13 mouse cellular contexts compared by ENCODE assay signal in genomic region chr15:101147910-101148273, GRCm38 (mm10). TPM values are rescaled to one million over a fixed set of nuclear protein-coding genes. Genes with fewer than 3 reads are reported as not detected.
A peak's percentile ranks its signal among the peaks of the same experiment; 100 is the strongest.
DNase-seq lines count a peak whose midpoint lies in the region; ATAC-seq lines count a peak whose summit lies in the region.
"Had no signal": no experiment of that assay in that cellular context is flagged by ENCODE, and none has a peak within 500 bp of the region (broad histone marks: within the 10 kb centered on the region; RNA-seq: fewer than 3 reads in every experiment).

No protein-coding gene starts in this region.

- 53% methylated on average over 6 of the region's 6 CpGs for WGBS in kidney, embryonic 16.5 days
- WGBS in heart, embryonic 10.5 days, result 8% methylated on average over 6 of the region's 6 CpGs
- WGBS in intestine, embryonic 15.5 days, result 17% methylated on average over 6 of the region's 6 CpGs

- DNase-seq in kidney, adult 8-10 months, result no peak
- DNase-seq in heart, embryonic 10.5 days (ENCODE audit: low spot score), result no peak
- peak; percentile 84 for DNase-seq in lung, postnatal 36 days
- no peak for DNase-seq in B cell, adult 2 months
- DNase-seq in urinary bladder, postnatal 36 days (ENCODE audit: low spot score in 2 of 2), result no peak
- no peak for DNase-seq in gastrocnemius, adult 8-10 months (ENCODE audit: low spot score in 2 of 2)

- H3K27me3 ChIP-seq in kidney, embryonic 16.5 days (ENCODE audit: insufficient read depth, low read length), result no peaks in the 10 kb centered on the region
- H3K27me3 ChIP-seq in heart, embryonic 10.5 days (ENCODE audit: insufficient read depth, poor library complexity, severe bottlenecking), result no peaks in the 10 kb centered on the region
- H3K27me3 ChIP-seq in intestine, embryonic 15.5 days (replicated peaks), result no peaks in the 10 kb centered on the region

- H3K36me3 ChIP-seq in kidney, embryonic 16.5 days (ENCODE audit: insufficient read depth, low read length), result no peaks in the 10 kb centered on the region
- H3K36me3 ChIP-seq in heart, embryonic 10.5 days, result no peaks in the 10 kb centered on the region
- no peaks in the 10 kb centered on the region for H3K36me3 ChIP-seq in intestine, embryonic 15.5 days

- 0 out of 2 replicates have a peak overlapping the region, but pooled peaks have one; percentile 40 for H3K27ac ChIP-seq in kidney, embryonic 16.5 days (ENCODE audit: low read length)
- peak overlapping the region; percentile 78 for H3K27ac ChIP-seq in heart, embryonic 10.5 days
- 0 out of 2 replicates have a peak overlapping the region, but pooled peaks have one; percentile 29 for H3K27ac ChIP-seq in intestine, embryonic 15.5 days
- H3K27ac ChIP-seq: kidney, postnatal 0 days had no signal

- peaks cover 54% of the 10 kb centered on the region for H3K4me1 ChIP-seq in kidney, embryonic 16.5 days (ENCODE audit: insufficient read depth, low read length)
- H3K4me1 ChIP-seq in heart, embryonic 10.5 days, result peaks cover 57% of the 10 kb centered on the region
- peaks cover 51% of the 10 kb centered on the region for H3K4me1 ChIP-seq in intestine, embryonic 15.5 days (replicated peaks)

- H3K9me3 ChIP-seq in kidney, embryonic 16.5 days (ENCODE audit: low read length), result no peaks in the 10 kb centered on the region
- H3K9me3 ChIP-seq in heart, embryonic 10.5 days, result no peaks in the 10 kb centered on the region
- no peaks in the 10 kb centered on the region for H3K9me3 ChIP-seq in intestine, embryonic 15.5 days

- no peak for ATAC-seq in kidney, embryonic 16.5 days (ENCODE audit: low FRiP score, low TSS enrichment)
- ATAC-seq in intestine, embryonic 15.5 days, result no peak

- no peak overlapping the region for H3K4me3 ChIP-seq in kidney, embryonic 16.5 days (ENCODE audit: low read length)
- H3K4me3 ChIP-seq in heart, embryonic 10.5 days, result peak overlapping the region; percentile 19; the same call in 1 of the 2 replicates
- H3K4me3 ChIP-seq in intestine, embryonic 15.5 days (replicated peaks), result no peak overlapping the region

- no peak overlapping the region for H3K4me2 ChIP-seq in kidney, embryonic 16.5 days (replicated peaks; ENCODE audit: low read depth, low read length)
- H3K4me2 ChIP-seq in intestine, embryonic 15.5 days (replicated peaks), result 0 out of 2 replicates have a peak overlapping the region, but pooled peaks have one; percentile 5

- no peak overlapping the region for H3K9ac ChIP-seq in kidney, embryonic 16.5 days (replicated peaks; ENCODE audit: low read length)
- no peak overlapping the region for H3K9ac ChIP-seq in intestine, embryonic 15.5 days

RNA-seq across cellular contexts. Expression of gene Acvrl1, which starts 19.6 kb away (rescaled TPM):
- 20.6 and 24.4 TPM in 2 replicates for polyA plus RNA-seq in kidney, embryonic 16.5 days (2015; fragmentation: Nextera tagmentation; extraction: Ambion mirVana)
- 2.7 and 5.2 TPM in 2 replicates for polyA plus RNA-seq in heart, embryonic 10.5 days (2016; fragmentation: Nextera tagmentation; extraction: Ambion mirVana)
- polyA plus RNA-seq in intestine, embryonic 15.5 days (2015; fragmentation: Nextera tagmentation; extraction: Ambion mirVana), result 27.3 and 27.6 TPM in 2 replicates
- total RNA-seq in gastrocnemius, adult 8-10 months (2022), result 1 to 10 TPM; 6.6 to 9.5 (median 7.6) TPM

RNA-seq across cellular contexts. Expression of gene Acvr1b, which starts 26.0 kb away (rescaled TPM):
- polyA plus RNA-seq in kidney, embryonic 16.5 days (2015; fragmentation: Nextera tagmentation; extraction: Ambion mirVana), result 7.4 and 8.8 TPM in 2 replicates
- polyA plus RNA-seq in heart, embryonic 10.5 days (2016; fragmentation: Nextera tagmentation; extraction: Ambion mirVana), result 5.4 and 5.6 TPM in 2 replicates
- polyA plus RNA-seq in intestine, embryonic 15.5 days (2015; fragmentation: Nextera tagmentation; extraction: Ambion mirVana), result 9.1 and 9.3 TPM in 2 replicates
- total RNA-seq in gastrocnemius, adult 8-10 months (2022), result 10 to 100 TPM; 33.0 to 44.0 (median 39.4) TPM

RNA-seq across cellular contexts. Expression of gene Ankrd33, which starts 32.3 kb away (rescaled TPM):
- not detected in 2 replicates for polyA plus RNA-seq in kidney, embryonic 16.5 days (2015; fragmentation: Nextera tagmentation; extraction: Ambion mirVana)
- not detected in 2 replicates for polyA plus RNA-seq in heart, embryonic 10.5 days (2016; fragmentation: Nextera tagmentation; extraction: Ambion mirVana)
- not detected in 2 replicates for polyA plus RNA-seq in intestine, embryonic 15.5 days (2015; fragmentation: Nextera tagmentation; extraction: Ambion mirVana)
- total RNA-seq in gastrocnemius, adult 8-10 months (2022), result not detected
- total RNA-seq: gastrocnemius, adult 18-20 months; monocyte, adult 5-6 weeks had no signal
- polyA plus RNA-seq: embryonic facial prominence, embryonic 14.5 days; kidney, postnatal 0 days; limb, embryonic 11.5 days had no signal
